Comparison of ENCODE assay signal across 8 mouse cellular contexts in the genomic region with DNA sequence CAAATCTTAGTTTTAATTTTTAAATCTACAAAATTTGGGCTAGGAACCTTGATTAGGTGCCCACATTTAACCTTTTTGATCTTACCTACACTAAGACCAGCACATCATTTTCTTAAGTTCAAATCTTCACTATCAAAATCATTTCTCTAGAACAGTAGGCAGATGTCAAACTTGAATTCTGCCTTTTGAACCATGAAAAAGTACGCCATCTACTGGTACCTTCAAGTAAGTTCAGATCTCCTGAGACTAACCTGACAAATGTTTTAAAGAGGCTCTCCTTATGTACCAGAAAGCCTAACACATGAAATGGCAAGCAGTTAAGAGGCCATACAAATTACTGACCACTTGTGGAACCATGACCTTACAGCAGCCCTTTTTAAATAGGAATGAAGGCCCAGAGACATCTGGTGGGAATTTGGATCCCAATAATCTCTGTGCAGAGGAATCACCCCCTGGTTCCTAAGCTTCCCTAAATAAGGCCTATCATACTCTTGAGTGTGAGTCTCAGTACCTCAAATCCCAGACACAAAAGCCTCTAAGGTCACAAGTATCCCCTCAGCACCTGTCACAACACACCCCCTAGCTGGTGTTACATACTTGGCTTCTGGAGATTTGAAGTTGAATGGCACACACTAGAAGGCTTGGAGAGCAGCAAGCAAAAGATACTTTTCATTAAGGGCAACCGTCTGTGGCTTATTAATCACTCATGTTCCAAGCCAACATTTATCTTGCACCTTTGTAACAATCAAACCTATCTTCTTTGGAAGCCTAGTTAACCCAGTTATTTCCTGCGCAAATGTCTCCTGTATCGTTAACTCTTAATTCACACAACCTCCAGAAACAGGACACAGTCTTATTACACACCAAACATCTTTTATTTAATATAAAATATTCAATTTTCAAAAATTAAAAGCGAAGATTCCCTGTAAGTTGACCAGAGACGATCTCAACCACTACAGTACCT.
DNase-seq lines count a peak whose midpoint lies in the region; ATAC-seq lines count a peak whose summit lies in the region.

No protein-coding gene starts in this region.

- H3K9ac ChIP-seq in hindbrain, embryonic 14.5 days: peak overlapping the region; percentile 89

- H3K4me2 ChIP-seq in hindbrain, embryonic 14.5 days (replicated peaks): peak overlapping the region; percentile 86

- DNase-seq in thymus, postnatal 0 days (ENCODE audit: low spot score): peak; percentile 73
- DNase-seq in thymus, postnatal 25 days: no peak
- DNase-seq in embryonic facial prominence, embryonic 10.5 days (ENCODE audit: low spot score): peak; percentile 19
- peak; percentile 52 for DNase-seq in hindbrain, embryonic 14.5 days (ENCODE audit: low spot score)
- DNase-seq in thymus, adult 18-20 months: no peak
- DNase-seq in gastrocnemius, adult 18-20 months (ENCODE audit: low spot score): no peak

- H3K27ac ChIP-seq in embryonic facial prominence, embryonic 10.5 days (replicated peaks): peak overlapping the region; percentile 99
- H3K27ac ChIP-seq in hindbrain, embryonic 14.5 days: peak overlapping the region; percentile 97; the same call in 1 of the 2 replicates

- no peaks in the 10 kb centered on the region for H3K9me3 ChIP-seq in embryonic facial prominence, embryonic 10.5 days
- no peaks in the 10 kb centered on the region for H3K9me3 ChIP-seq in hindbrain, embryonic 14.5 days (ENCODE audit: control insufficient read depth, low read length)

- H3K4me3 ChIP-seq in embryonic facial prominence, embryonic 10.5 days: peak overlapping the region; percentile 72
- peak overlapping the region; percentile 52 for H3K4me3 ChIP-seq in hindbrain, embryonic 14.5 days (replicated peaks; ENCODE audit: low read length)

- 6% methylated on average over 6 of the region's 6 CpGs for WGBS in embryonic facial prominence, embryonic 10.5 days
- WGBS in hindbrain, embryonic 14.5 days: 6% methylated on average over 6 of the region's 6 CpGs

- H3K27me3 ChIP-seq in embryonic facial prominence, embryonic 10.5 days (replicated peaks; ENCODE audit: low read depth, poor library complexity, severe bottlenecking): no peaks in the 10 kb centered on the region
- H3K27me3 ChIP-seq in hindbrain, embryonic 14.5 days (ENCODE audit: control insufficient read depth, insufficient read depth, low read length): no peaks in the 10 kb centered on the region

- H3K4me1 ChIP-seq in embryonic facial prominence, embryonic 10.5 days: peaks cover 15% of the 10 kb centered on the region
- H3K4me1 ChIP-seq in hindbrain, embryonic 14.5 days (replicated peaks; ENCODE audit: control insufficient read depth, insufficient read depth, low read length): peaks cover 18% of the 10 kb centered on the region

- no peak for ATAC-seq in hindbrain, embryonic 14.5 days (ENCODE audit: low FRiP score)
- peak; percentile 10; the same call in 1 of the 2 replicates for ATAC-seq in megakaryocyte progenitor cell, adult 5-6 weeks (replicated peaks; ENCODE audit: poor library complexity)
- ATAC-seq in megakaryocyte-erythroid progenitor cell, adult 5-6 weeks (replicated peaks; ENCODE audit: low FRiP score, low TSS enrichment, poor library complexity, severe bottlenecking): no peak

- H3K36me3 ChIP-seq in embryonic facial prominence, embryonic 10.5 days (replicated peaks): peaks cover 17% of the 10 kb centered on the region
- H3K36me3 ChIP-seq in hindbrain, embryonic 14.5 days (replicated peaks; ENCODE audit: control insufficient read depth, insufficient read depth): peaks cover 11% of the 10 kb centered on the region; the same call in 1 of the 2 replicates

Comparison
In these comparisons a context has a peak if more than half of its experiments do, and no peak if none do; other contexts are left out.
1. DNase-seq: peak in thymus, postnatal 0 days (single experiment), embryonic facial prominence, embryonic 10.5 days (single experiment) and hindbrain, embryonic 14.5 days (single experiment); none in thymus, postnatal 25 days (single experiment), thymus, adult 18-20 months (0 of 2) and gastrocnemius, adult 18-20 months (single experiment).